Mouse (Mus musculus): ENCODE data around the gene Smim14.

GRCm38 (mm10) chr5:65489830-65490229, 47.2 kb downstream of the Smim14 start:
- TF ChIP-seq POLR2A (IDR thresholded peaks at IDR 0.05; ENCODE audit: control insufficient read depth, extremely low read depth, insufficient read depth, low read length, poor library complexity) (no peak), CTCF (IDR thresholded peaks at IDR 0.05; ENCODE audit: borderline replicate concordance, control insufficient read depth, extremely low read depth, insufficient read depth, low read length, poor library complexity) (no peak)

Measured in thymus, adult 2 months (tissue).